Comparison of ENCODE assay signal across 8 mouse cellular contexts in genomic region chr9:102424672-102425345, GRCm38 (mm10).
DNase-seq lines count a peak whose midpoint lies in the region; ATAC-seq lines count a peak whose summit lies in the region.

No protein-coding gene starts in this region.

- H3K36me3 ChIP-seq in heart, embryonic 16.5 days (ENCODE audit: control insufficient read depth, insufficient read depth), result no peaks in the 10 kb centered on the region
- no peaks in the 10 kb centered on the region for H3K36me3 ChIP-seq in embryonic facial prominence, embryonic 15.5 days
- H3K36me3 ChIP-seq in hindbrain, embryonic 13.5 days, result no peaks in the 10 kb centered on the region
- H3K36me3 ChIP-seq in midbrain, embryonic 13.5 days, result no peaks in the 10 kb centered on the region

- peak overlapping the region; percentile 15 for H3K4me3 ChIP-seq in heart, embryonic 16.5 days (ENCODE audit: low read length)
- H3K4me3 ChIP-seq in embryonic facial prominence, embryonic 15.5 days (replicated peaks), result 0 out of 2 replicates have a peak overlapping the region, but pooled peaks have one; percentile 17
- no peak overlapping the region for H3K4me3 ChIP-seq in hindbrain, embryonic 13.5 days
- H3K4me3 ChIP-seq in midbrain, embryonic 13.5 days (replicated peaks), result no peak overlapping the region

- H3K9ac ChIP-seq in heart, embryonic 16.5 days (ENCODE audit: low read length), result no peak overlapping the region; the same call in 1 of the 2 replicates
- no peak overlapping the region for H3K9ac ChIP-seq in embryonic facial prominence, embryonic 15.5 days
- peak overlapping the region; percentile 26; the same call in 1 of the 2 replicates for H3K9ac ChIP-seq in hindbrain, embryonic 13.5 days
- H3K9ac ChIP-seq in midbrain, embryonic 13.5 days (replicated peaks), result 0 out of 2 replicates have a peak overlapping the region, but pooled peaks have one; percentile 29

- peak overlapping the region; percentile 50 for H3K4me2 ChIP-seq in heart, embryonic 16.5 days (ENCODE audit: low read depth, low read length)
- H3K4me2 ChIP-seq in embryonic facial prominence, embryonic 15.5 days (replicated peaks), result peak overlapping the region; percentile 42
- peak overlapping the region; percentile 38 for H3K4me2 ChIP-seq in hindbrain, embryonic 13.5 days
- H3K4me2 ChIP-seq in midbrain, embryonic 13.5 days (replicated peaks), result peak overlapping the region; percentile 43

- H3K27me3 ChIP-seq in heart, embryonic 16.5 days (ENCODE audit: control insufficient read depth, insufficient read depth, low read length), result peaks cover 4% of the 10 kb centered on the region; the same call in 1 of the 2 replicates
- H3K27me3 ChIP-seq in embryonic facial prominence, embryonic 15.5 days, result no peaks in the 10 kb centered on the region
- peaks cover 5% of the 10 kb centered on the region; the same call in 1 of the 2 replicates for H3K27me3 ChIP-seq in hindbrain, embryonic 13.5 days
- peaks cover 3% of the 10 kb centered on the region; the same call in 1 of the 2 replicates for H3K27me3 ChIP-seq in midbrain, embryonic 13.5 days

- no peak for ATAC-seq in heart, embryonic 16.5 days (replicated peaks; ENCODE audit: extremely low read depth, insufficient read depth, low FRiP score)
- ATAC-seq in embryonic facial prominence, embryonic 15.5 days (ENCODE audit: insufficient number of reproducible peaks, low FRiP score, low TSS enrichment, low read depth), result no peak
- ATAC-seq in hindbrain, embryonic 13.5 days (ENCODE audit: low FRiP score), result no peak
- no peak for ATAC-seq in midbrain, embryonic 13.5 days
- ATAC-seq in erythroid progenitor cell, adult 5-6 weeks (replicated peaks; ENCODE audit: low FRiP score, poor library complexity, severe bottlenecking), result no peak

- no peak for DNase-seq in heart, adult 8-10 months (ENCODE audit: low spot score)
- no peak for DNase-seq in right cerebral cortex, postnatal 10 days (ENCODE audit: low spot score in 2 of 2)
- DNase-seq in layer of hippocampus, adult 8-10 months (ENCODE audit: low spot score in 2 of 2), result no peak

- peaks cover 6% of the 10 kb centered on the region for H3K4me1 ChIP-seq in heart, embryonic 16.5 days (ENCODE audit: control insufficient read depth, insufficient read depth, low read length)
- H3K4me1 ChIP-seq in embryonic facial prominence, embryonic 15.5 days, result peaks cover 18% of the 10 kb centered on the region
- H3K4me1 ChIP-seq in hindbrain, embryonic 13.5 days (replicated peaks), result peaks cover 31% of the 10 kb centered on the region
- peaks cover 34% of the 10 kb centered on the region for H3K4me1 ChIP-seq in midbrain, embryonic 13.5 days (replicated peaks)

- H3K9me3 ChIP-seq in heart, embryonic 16.5 days (replicated peaks; ENCODE audit: control insufficient read depth, low read length), result no peaks in the 10 kb centered on the region
- H3K9me3 ChIP-seq in embryonic facial prominence, embryonic 15.5 days (replicated peaks), result no peaks in the 10 kb centered on the region
- H3K9me3 ChIP-seq in hindbrain, embryonic 13.5 days, result no peaks in the 10 kb centered on the region
- H3K9me3 ChIP-seq in midbrain, embryonic 13.5 days, result no peaks in the 10 kb centered on the region

- 54% methylated on average over 11 of the region's 11 CpGs for WGBS in heart, embryonic 16.5 days
- 35% methylated on average over 11 of the region's 11 CpGs for WGBS in embryonic facial prominence, embryonic 15.5 days
- WGBS in hindbrain, embryonic 13.5 days, result 59% methylated on average over 11 of the region's 11 CpGs
- 48% methylated on average over 11 of the region's 11 CpGs for WGBS in midbrain, embryonic 13.5 days

- H3K27ac ChIP-seq in heart, embryonic 16.5 days (ENCODE audit: low read length), result no peak overlapping the region
- no peak overlapping the region for H3K27ac ChIP-seq in embryonic facial prominence, embryonic 15.5 days (replicated peaks)
- H3K27ac ChIP-seq in hindbrain, embryonic 13.5 days, result peak overlapping the region; percentile 84
- H3K27ac ChIP-seq in midbrain, embryonic 13.5 days, result peak overlapping the region; percentile 86

Comparison
In these comparisons a context has a peak if more than half of its experiments do, and no peak if none do; other contexts are left out.
1. H3K27ac ChIP-seq: peak in hindbrain, embryonic 13.5 days (single experiment) and midbrain, embryonic 13.5 days (single experiment); none in heart, embryonic 16.5 days (single experiment) and embryonic facial prominence, embryonic 15.5 days (single experiment).
2. H3K4me3 ChIP-seq: peak in heart, embryonic 16.5 days (single experiment) and embryonic facial prominence, embryonic 15.5 days (single experiment); none in hindbrain, embryonic 13.5 days (single experiment) and midbrain, embryonic 13.5 days (single experiment).
3. H3K9ac ChIP-seq: peak in hindbrain, embryonic 13.5 days (single experiment) and midbrain, embryonic 13.5 days (single experiment); none in heart, embryonic 16.5 days (single experiment) and embryonic facial prominence, embryonic 15.5 days (single experiment).
4. Peak in every context shown above with its lines, with median percentiles within 50 percentile points of each other: H3K4me2 ChIP-seq.